Mouse (Mus musculus) spleen, postnatal 4 days (tissue): ENCODE data around the gene Bicd2.

Source experiments
- DNase-seq, 2 experiments: peaks; one replicate each; pipeline ENCODE4 v3.0.0; 2022; ENCODE audit warnings: low spot score in 2 of 2

Bicd2 gene

GRCm38 (mm10) chr13:49400139-49400538 is 58.8 kb downstream of the Bicd2 start:
- no peak for DNase-seq

DNA sequence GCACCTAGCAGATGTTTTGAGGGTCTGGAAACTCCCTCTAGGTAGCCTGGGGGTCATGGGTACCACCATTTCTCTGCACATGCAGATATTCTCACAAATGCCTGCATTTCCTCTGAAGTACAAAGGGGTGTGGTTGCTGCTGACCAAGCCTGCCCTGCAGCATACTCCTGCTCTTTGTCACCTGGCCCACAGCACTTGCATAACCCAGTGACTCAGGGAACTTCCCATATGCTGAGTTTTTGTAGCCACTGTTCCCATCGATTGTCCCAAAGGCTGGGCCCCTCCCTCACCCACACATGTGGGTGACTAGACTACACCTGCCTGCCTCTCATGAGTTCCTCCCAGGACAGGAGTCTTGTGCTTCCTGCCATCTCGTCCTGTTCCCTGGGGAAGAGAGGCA is 61.2 kb downstream of the Bicd2 start:
- no peak for DNase-seq

DNA sequence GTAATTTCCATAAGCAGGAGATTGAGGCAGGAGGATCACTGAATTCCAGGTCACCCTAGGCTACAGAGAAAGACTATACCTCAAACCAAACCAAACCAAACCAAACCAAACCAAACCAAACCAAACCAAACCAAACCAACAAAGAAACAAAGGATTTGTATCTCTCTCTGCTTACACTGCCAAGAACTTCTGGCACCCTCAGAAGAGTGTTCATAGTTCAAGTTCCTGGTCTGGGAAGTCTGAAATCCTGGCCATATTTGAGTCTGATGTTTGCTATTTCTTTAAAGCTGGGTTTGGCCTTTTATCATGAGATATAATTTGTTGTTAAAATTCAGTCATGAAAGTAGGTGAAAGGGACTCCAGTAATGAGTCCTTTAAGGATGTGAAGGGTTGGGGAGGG is 66.4 kb downstream of the Bicd2 start:
- DNase-seq = no peak

DNA sequence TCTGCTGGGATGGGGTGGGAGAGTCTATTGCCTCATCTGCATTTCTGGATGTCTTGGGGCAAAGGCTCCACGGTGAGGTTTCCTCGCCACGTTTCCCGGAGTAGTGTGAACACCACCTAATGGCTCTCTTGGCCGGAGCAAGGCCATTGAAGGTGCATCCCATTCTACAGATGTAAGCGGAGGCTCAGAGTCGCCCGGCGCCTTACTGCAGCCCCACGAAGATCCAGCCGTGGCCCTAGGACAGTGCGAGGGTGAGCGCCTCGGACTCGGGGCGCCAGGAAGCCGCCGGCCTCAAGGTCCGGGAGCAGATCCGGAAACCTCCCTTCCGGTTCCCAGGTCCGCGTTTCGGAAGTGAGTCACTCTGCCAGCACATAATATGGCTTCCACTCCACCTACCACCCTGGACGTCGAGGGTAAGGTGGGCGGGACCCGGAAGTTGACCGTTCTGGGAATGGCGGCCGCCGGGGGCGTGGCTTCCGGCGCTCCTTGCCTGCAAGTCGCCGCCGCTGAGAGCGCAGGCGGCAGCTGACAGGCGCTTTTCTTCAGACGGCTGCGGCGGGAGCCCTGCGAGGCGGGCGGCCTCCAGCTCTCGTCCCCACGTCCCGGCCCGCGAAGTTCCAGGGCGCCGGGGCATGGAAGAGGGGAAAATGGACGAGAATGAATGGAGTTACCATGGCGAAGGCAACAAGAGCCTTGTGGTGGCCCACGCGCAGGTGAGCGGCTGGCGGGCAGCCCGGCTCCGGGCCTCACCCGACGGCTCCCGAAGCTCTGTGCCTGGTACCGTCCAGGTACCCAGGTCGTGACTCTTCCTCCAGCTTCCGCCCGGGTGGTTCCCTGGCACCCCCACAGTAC is 79.6 kb downstream of the Bicd2 start, which contains the start of gene Ippk:
Gene Ippk (plus strand): TSS at position 496 of the 852 bp plus-strand sequence.
- DNase-seq = peak; percentile 98

DNA sequence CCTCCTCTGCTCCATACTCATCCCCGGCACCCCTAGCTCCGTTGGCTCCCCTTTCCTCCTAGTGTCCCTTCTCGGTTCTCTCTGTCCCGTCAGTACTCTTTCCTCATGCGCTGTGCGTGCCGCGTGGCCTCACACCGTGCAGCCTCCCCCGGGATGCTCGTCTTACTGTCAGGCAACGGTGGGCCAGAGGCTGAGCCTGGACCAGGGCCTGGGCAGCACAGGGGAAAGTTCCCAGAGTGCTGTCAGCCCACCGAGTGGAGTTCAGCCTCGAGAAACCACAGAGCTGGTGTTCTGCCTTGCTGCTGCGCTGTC is 80.2 kb downstream of the Bicd2 start:
- no peak for DNase-seq

DNA sequence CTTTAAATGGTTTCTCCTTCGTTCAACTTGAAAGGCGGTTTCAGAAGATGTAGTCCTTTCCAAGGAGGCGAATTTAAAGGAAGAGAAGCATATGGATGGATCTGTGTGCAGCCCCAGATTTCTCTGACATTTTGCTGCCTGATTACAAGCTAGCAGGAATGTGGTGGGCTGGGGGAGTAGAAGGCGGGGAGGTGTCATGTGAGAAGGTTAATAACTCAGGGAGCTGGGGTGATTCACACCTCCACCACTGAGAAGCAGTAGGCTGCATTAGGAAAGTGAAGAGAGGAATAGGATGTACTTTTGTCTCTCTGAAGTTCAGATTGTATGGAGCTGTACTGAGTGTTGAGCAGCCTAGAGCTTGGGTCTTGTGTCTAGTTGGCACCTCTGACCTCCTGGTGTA is 80.6 kb downstream of the Bicd2 start:
- DNase-seq = no peak

DNA sequence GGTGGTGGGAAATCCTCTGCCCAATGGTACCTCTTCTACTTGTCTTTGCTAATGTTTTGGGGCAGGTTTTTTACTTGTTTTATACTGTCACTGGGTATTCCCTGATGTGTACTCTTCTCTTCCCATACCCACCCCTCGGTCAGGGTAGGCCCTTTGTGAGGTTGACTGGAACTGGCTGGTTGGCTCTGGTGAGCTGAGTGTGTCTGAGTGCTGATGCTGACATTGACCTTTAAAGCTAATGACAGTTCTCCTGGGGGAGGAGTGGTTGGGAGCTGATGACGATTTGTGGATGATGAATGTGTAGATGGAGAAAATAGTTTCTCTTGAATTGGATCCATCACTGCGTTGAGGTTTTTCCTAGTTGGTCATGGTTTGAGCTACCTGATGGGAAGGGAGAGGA is 85.4 kb downstream of the Bicd2 start:
- DNase-seq = no peak

DNA sequence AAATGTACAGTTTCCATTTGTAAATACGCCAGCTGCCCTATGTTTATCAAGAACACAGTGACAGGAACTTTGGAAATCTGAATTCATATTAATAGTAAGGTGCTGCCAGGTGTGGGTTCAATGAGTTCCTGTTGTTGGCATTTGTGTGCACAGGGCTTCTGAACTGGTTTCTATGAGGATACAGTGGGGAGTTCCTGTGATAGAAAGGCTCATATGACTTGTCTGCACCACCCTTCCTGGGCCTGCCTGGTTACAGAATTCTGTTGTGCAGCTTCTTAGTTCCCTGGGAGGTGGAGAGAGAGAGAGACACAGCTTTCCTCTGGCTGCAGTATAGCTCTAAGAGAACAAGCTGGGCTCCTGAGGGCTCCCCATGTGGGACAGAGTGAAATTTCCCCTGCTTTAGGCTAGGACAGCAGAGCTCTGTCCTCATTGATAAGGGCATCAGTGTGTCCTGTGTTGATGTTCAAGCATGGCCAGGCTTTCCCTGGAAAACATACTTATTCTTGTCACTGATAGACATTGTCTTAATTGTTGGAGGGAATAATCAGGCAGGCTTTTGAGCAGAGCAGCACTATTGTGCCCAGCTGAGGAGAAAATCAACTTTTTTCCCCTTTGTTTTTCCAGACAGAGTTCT is 86.8 kb downstream of the Bicd2 start:
- no peak for DNase-seq

DNA sequence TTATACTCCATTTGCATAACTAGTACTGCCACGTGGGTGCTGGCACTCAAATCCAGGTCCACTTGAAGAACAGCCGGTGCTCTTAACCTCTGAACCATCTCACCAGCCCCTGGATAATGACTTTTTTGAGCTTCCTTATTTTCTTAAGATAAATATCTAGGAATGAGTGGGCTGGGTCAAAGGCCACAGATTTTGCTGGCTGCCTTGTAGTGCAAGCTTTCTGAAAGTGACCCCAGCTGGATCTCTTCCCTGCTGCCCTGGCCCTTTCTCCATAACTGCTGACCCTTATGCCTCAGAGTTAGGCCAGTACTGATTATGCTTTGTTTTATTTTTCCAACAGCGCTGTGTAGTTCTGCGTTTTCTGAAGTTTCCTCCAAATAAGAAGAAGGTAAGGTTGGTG is 89.1 kb downstream of the Bicd2 start:
- DNase-seq = no peak

DNA sequence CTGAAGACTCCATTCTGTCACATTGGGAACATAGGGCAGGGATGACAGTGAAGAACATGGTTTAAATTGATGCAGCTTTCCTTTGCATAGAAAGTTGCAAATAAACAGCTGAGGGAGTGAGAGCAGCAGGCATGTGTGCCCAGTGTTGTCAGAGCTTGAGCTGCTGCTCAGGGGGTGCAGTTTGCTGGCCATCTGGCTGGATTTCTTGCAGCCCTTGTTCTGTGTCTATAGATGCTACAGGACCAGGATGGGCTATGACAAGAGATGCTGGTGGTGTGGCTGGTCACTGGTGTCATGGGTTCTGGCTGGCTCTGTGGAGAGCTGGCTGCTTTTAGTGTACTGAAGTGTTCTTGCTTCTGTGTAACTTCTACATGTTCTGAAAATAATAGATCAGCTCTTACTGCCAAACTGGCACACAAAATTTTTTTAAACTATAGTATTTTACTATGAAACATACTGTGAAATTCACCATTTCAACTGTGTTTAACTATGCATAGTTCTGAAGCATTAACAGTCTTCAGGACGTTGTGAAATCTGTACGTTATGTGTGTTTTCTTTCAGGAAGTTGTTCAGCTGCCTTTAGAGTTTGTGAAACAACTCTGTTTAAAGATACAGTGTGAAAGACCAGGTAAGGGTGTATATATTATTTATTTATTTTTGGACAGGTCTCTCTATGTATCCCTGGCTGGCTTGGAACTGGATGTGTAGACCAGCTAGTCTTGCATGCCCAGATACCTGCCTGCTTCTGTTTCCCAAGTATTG is 92.1 kb downstream of the Bicd2 start:
- DNase-seq = no peak

DNA sequence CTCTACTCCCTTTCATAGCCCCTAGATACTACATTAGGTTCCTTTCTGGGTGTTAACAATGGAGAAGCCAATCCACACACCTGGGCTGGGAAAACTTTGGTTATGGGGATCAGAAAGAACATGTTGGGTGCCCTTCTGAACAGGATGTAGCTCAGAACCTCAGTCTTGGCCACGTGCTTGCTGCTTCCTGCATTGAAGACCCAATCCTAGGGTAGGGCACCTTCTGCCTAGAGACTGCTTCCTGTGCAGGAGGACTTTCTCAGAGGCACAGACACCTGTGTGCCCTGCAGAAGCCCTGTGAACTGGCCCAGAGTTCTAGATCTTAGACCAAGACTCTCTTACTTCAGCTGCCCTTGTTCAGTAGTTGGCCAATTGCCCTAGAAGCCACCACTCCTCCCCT is 94.4 kb downstream of the Bicd2 start:
- no peak for DNase-seq

DNA sequence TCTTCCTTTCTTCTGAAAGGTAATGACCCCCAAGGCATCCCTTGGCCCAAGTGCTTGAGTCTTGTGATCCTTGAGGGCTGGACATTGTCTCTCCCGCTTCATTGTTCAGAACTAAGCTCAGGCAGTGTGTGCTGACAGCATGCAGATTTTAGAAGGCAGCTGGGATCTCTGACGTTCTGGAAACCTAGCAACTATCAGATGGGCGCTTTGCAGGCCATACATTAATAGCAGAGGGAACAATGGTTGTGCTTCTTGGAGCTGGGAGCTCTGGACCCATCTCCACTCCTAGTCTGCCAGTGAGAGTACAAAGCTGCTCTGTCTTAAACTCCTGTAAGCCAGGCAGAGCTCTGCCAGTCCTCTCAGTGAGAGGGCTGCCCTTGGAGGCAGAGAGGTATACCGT is 94.8 kb downstream of the Bicd2 start:
- no peak for DNase-seq
